Mouse (Mus musculus) MEL (cell line): ENCODE results near the gene Eva1c. TPM values are rescaled to one million over a fixed set of nuclear protein-coding genes. Genes with fewer than 3 reads are reported as not detected.

ENCODE experiments used
- DNase-seq: peaks from one replicate; pipeline ENCODE4 v3.0.0; 2011; ENCODE audit warnings: low read depth, low spot score
- H3K27ac ChIP-seq: 2 replicates; pipeline ENCODE4 v1.5.1; 2012; ENCODE audit warnings: low read depth, mild to moderate bottlenecking, control low read depth, low read length, moderate library complexity; ENCODE audit not compliant: control insufficient read depth
- H3K27me3 ChIP-seq, 2 experiments: fragments of 150-350 bp in 1 of 2; sonication (generic) in 1 of 2; 2 replicates each; pipeline ENCODE4 v1.6.1; 2012; ENCODE audit warnings: low read length in 2 of 2, mild to moderate bottlenecking in 2 of 2, improper control_type of control experiment in 1 of 2, moderate library complexity in 1 of 2; ENCODE audit not compliant: insufficient read depth in 2 of 2, control insufficient read depth in 1 of 2
- H3K36me3 ChIP-seq, 2 experiments: 2 replicates each; pipeline ENCODE4 v1.6.1; 2012 to 2014; ENCODE audit warnings: low read length in 2 of 2, improper control_type of control experiment in 1 of 2, inconsistent platforms in 1 of 2, mild to moderate bottlenecking in 1 of 2; ENCODE audit not compliant: insufficient read depth in 2 of 2, control insufficient read depth in 1 of 2
- H3K4me1 ChIP-seq, 2 experiments: fragments of 150-350 bp in 1 of 2; sonication (generic) in 1 of 2; 2 replicates each; pipeline ENCODE4 v1.6.1; 2012; ENCODE audit warnings: low read length in 2 of 2, improper control_type of control experiment in 1 of 2, mild to moderate bottlenecking in 1 of 2; ENCODE audit not compliant: insufficient read depth in 2 of 2, control insufficient read depth in 1 of 2
- H3K4me3 ChIP-seq, 2 experiments: fragments of 150-350 bp in 1 of 2; sonication (generic) in 1 of 2; 2 replicates each; pipeline ENCODE4 v1.5.1; 2012; ENCODE audit warnings: low read depth in 2 of 2, low read length in 2 of 2, mild to moderate bottlenecking in 2 of 2, moderate library complexity in 2 of 2, control low read depth in 1 of 2, improper control_type of control experiment in 1 of 2; ENCODE audit not compliant: control insufficient read depth in 1 of 2, insufficient read depth in 1 of 2
- H3K79me2 ChIP-seq: 2 replicates; pipeline ENCODE4 v1.6.1; 2012; ENCODE audit warnings: mild to moderate bottlenecking, low read length, moderate library complexity; ENCODE audit not compliant: control insufficient read depth, poor library complexity, insufficient read depth
- H3K9ac ChIP-seq: 2 replicates; pipeline ENCODE4 v1.6.1; 2012; ENCODE audit warnings: low read depth, mild to moderate bottlenecking, control low read depth, low read length, moderate library complexity; ENCODE audit not compliant: control insufficient read depth, poor library complexity, severe bottlenecking
- H3K9me3 ChIP-seq: fragments of 150-350 bp; sonication (generic); replicated peaks from 2 replicates; pipeline ENCODE4 v1.6.1; 2012; ENCODE audit warnings: mild to moderate bottlenecking, low read length, improper control_type of control experiment, moderate library complexity; ENCODE audit not compliant: insufficient read depth
- CHD2 ChIP-seq: IDR thresholded peaks from 2 replicates; pipeline ENCODE4 v1.6.1; 2011; ENCODE audit warnings: low read length, improper control_type of control experiment
- CTCF ChIP-seq, 3 experiments: IDR thresholded peaks in 2 of 3; conservative IDR thresholded peaks in 1 of 3; 2 replicates each; pipeline ENCODE4 v1.5.1; 2011 to 2012; ENCODE audit warnings: low read length in 3 of 3, low read depth in 2 of 3, mild to moderate bottlenecking in 2 of 3, improper control_type of control experiment in 1 of 3, inconsistent platforms in 1 of 3, mixed read lengths in 1 of 3, moderate library complexity in 1 of 3; ENCODE audit not compliant: control insufficient read depth in 1 of 3, insufficient read depth in 1 of 3, poor library complexity in 1 of 3, severe bottlenecking in 1 of 3
- E2F4 ChIP-seq: IDR thresholded peaks from 2 replicates; pipeline ENCODE4 v1.6.1; 2011; ENCODE audit warnings: low read depth, low read length, improper control_type of control experiment, borderline replicate concordance
- EP300 ChIP-seq, 2 experiments: IDR thresholded peaks; 2 replicates each; pipeline ENCODE4 v1.6.1; 2011; ENCODE audit warnings: improper control_type of control experiment in 2 of 2, low read length in 2 of 2, low read depth in 1 of 2, mild to moderate bottlenecking in 1 of 2
- ETS1 ChIP-seq: IDR thresholded peaks from 2 replicates; pipeline ENCODE4 v1.6.1; 2012; ENCODE audit warnings: low read depth, mild to moderate bottlenecking, inconsistent platforms, low read length, improper control_type of control experiment, moderate library complexity
- GATA1 ChIP-seq: IDR thresholded peaks from 2 replicates; pipeline ENCODE4 v1.6.1; 2011; ENCODE audit warnings: low read depth, low read length, improper control_type of control experiment
- MAFK ChIP-seq: IDR thresholded peaks from 2 replicates; pipeline ENCODE4 v1.6.1; 2011; ENCODE audit warnings: low read depth, mild to moderate bottlenecking, low read length, improper control_type of control experiment, borderline replicate concordance
- MAX ChIP-seq: IDR thresholded peaks from 2 replicates; pipeline ENCODE4 v1.6.1; 2011; ENCODE audit warnings: low read length, improper control_type of control experiment
- MAZ ChIP-seq: IDR thresholded peaks from 2 replicates; pipeline ENCODE4 v1.6.1; 2012; ENCODE audit warnings: low read depth, mild to moderate bottlenecking, inconsistent platforms, low read length, improper control_type of control experiment
- MEF2A ChIP-seq: IDR thresholded peaks from 2 replicates; pipeline ENCODE4 v1.6.1; 2014; ENCODE audit warnings: low read depth, mild to moderate bottlenecking, inconsistent platforms, low read length, improper control_type of control experiment; ENCODE audit not compliant: poor library complexity, insufficient replicate concordance, severe bottlenecking; ENCODE audit errors: extremely low read depth
- MXI1 ChIP-seq: IDR thresholded peaks from 2 replicates; pipeline ENCODE4 v1.6.1; 2011; ENCODE audit warnings: mild to moderate bottlenecking, low read depth, low read length, improper control_type of control experiment
- MYC ChIP-seq: IDR thresholded peaks from 2 replicates; pipeline ENCODE4 v1.6.1; 2011; ENCODE audit warnings: low read depth, mild to moderate bottlenecking, low read length, improper control_type of control experiment, moderate library complexity
- NRF1 ChIP-seq: IDR thresholded peaks from 2 replicates; pipeline ENCODE4 v1.6.1; 2014; ENCODE audit warnings: low read depth, mild to moderate bottlenecking, inconsistent platforms, low read length, improper control_type of control experiment, moderate library complexity; ENCODE audit not compliant: poor library complexity, insufficient read depth, severe bottlenecking
- POLR2A ChIP-seq, 2 experiments: IDR thresholded peaks; 2 replicates each; pipeline ENCODE4 v1.6.1; 2011 to 2012; ENCODE audit warnings: low read length in 2 of 2, mild to moderate bottlenecking in 2 of 2, control low read depth in 1 of 2, improper control_type of control experiment in 1 of 2, low read depth in 1 of 2, moderate library complexity in 1 of 2; ENCODE audit not compliant: control insufficient read depth in 1 of 2, insufficient read depth in 1 of 2, poor library complexity in 1 of 2
- POLR2AphosphoS2 ChIP-seq: IDR thresholded peaks from 2 replicates; pipeline ENCODE4 v1.6.1; 2011; ENCODE audit warnings: low read length, improper control_type of control experiment
- POLR2AphosphoS5 ChIP-seq: IDR thresholded peaks from 2 replicates; pipeline ENCODE4 v1.6.1; 2012; ENCODE audit warnings: low read depth, borderline replicate concordance, mild to moderate bottlenecking, inconsistent platforms, low read length, moderate library complexity, mixed read lengths
- RAD21 ChIP-seq: IDR thresholded peaks from 2 replicates; pipeline ENCODE4 v1.6.1; 2011; ENCODE audit warnings: mild to moderate bottlenecking, low read depth, low read length, improper control_type of control experiment
- RCOR1 ChIP-seq: IDR thresholded peaks from 2 replicates; pipeline ENCODE4 v1.6.1; 2012; ENCODE audit warnings: low read depth, mild to moderate bottlenecking, inconsistent platforms, low read length, improper control_type of control experiment
- TAL1 ChIP-seq: IDR thresholded peaks from 2 replicates; pipeline ENCODE4 v1.6.1; 2012; ENCODE audit warnings: mild to moderate bottlenecking, inconsistent platforms, low read length, moderate library complexity, mixed read lengths
- TBP ChIP-seq: IDR thresholded peaks from 2 replicates; pipeline ENCODE4 v1.8.0; 2011; ENCODE audit warnings: low read depth, low read length, improper control_type of control experiment
- UBTF ChIP-seq: IDR thresholded peaks from 2 replicates; pipeline ENCODE4 v1.6.1; 2012; ENCODE audit warnings: low read depth, mild to moderate bottlenecking, inconsistent platforms, low read length, improper control_type of control experiment, moderate library complexity, borderline replicate concordance; ENCODE audit not compliant: insufficient read depth
- USF1 ChIP-seq: IDR thresholded peaks from 2 replicates; pipeline ENCODE4 v1.6.1; 2014; ENCODE audit warnings: low read depth, mild to moderate bottlenecking, inconsistent platforms, low read length, improper control_type of control experiment, moderate library complexity
- ZC3H11A ChIP-seq: IDR thresholded peaks from 2 replicates; pipeline ENCODE4 v1.6.1; 2012; ENCODE audit warnings: low read depth, mild to moderate bottlenecking, inconsistent platforms, low read length, improper control_type of control experiment
- ZKSCAN1 ChIP-seq: IDR thresholded peaks from 2 replicates; pipeline ENCODE4 v1.6.1; 2012; ENCODE audit warnings: low read depth, mild to moderate bottlenecking, inconsistent platforms, low read length, improper control_type of control experiment, moderate library complexity
- polyA plus RNA-seq, 2 experiments: library from polyadenylated mRNA; stranded (reverse) in 1 of 2; unstranded in 1 of 2; fragments of >175 nt in 1 of 2; fragments of >200 nt in 1 of 2; gene quantifications; 2 replicates each; pipeline versions ENCODE4 v1.2.1 to v1.2.4; 2012; ENCODE audit warnings: low replicate concordance in 2 of 2, low read depth in 1 of 2; ENCODE audit not compliant: insufficient read length in 2 of 2, insufficient read depth in 1 of 2, missing spikeins in 1 of 2
- total RNA-seq: library from RNA; depleted of rRNA; stranded (reverse); fragments of 300-350 nt; gene quantifications from 2 replicates; pipeline ENCODE4 v1.2.3, GENCODE M21; 2012

Gene Eva1c
- total and polyA plus RNA-seq, 3 experiments = 0.06 TPM; not detected in 2

DNA sequence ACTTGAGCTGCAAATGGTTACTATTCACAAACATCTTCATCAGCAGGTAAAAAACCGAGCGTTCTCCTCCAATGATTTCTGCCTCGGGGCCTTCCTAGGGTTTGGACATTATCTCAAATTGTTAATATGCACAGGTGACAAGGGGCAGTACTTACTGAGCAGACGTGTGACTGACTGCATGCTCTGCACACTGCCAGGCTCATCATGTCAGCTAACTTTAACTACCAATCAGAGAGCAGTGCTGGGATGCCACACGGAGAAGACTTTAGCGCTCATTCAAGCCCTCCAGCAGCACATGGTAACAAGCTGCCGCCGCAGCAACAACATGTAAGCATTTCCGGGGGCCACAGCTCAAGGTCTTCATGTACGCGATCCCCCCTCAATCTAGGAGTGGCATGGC lies 43.2 kb upstream of the Eva1c start:
- Histone ChIP-seq H3K4me3 (no peak overlapping the region), H3K9ac (no peak overlapping the region), H3K79me2 (no peaks in the 10 kb centered on the region), H3K4me1 (no peaks in the 10 kb centered on the region), H3K27ac (no peak overlapping the region)
- no peak for DNase-seq
- TF ChIP-seq MAX = no peak
- no peak for TF ChIP-seq POLR2AphosphoS5
- TF ChIP-seq, all 39 proteins: peak for 0
- no peaks in the 10 kb centered on the region for H3K9me3 ChIP-seq
- no peaks in the 10 kb centered on the region for H3K27me3 ChIP-seq
- peaks cover 0 to 8% of the 10 kb centered on the region in 2 experiments; a peak in 2 of 4 replicates for H3K36me3 ChIP-seq

DNA sequence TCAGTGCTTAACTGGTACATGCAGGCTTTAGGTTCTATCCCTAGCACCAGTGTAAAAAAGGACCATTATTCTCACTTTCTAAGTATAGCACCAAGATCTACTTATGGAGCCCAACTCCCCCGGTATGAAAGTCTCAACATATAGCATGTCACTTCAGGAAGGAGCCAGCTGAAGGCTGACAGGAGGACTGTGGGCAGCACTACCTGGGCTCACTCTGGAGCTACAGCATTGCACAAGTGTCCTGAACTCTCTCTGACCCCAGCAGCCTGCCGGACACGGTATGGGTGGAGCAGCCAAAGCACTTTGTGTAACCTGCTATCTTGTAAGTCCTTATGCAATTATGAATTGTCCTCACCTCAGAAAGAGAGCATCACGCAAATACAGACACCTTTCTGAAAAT lies 41.3 kb upstream of the Eva1c start:
- no peak for TF ChIP-seq MAZ
- TF ChIP-seq CHD2 = no peak
- no peak for TF ChIP-seq GATA1
- TF ChIP-seq MAFK = no peak
- no peak for TF ChIP-seq POLR2A (IDR thresholded peaks at IDR 0.05; ENCODE audit: control insufficient read depth in 1 of 2, insufficient read depth in 1 of 2, low read depth in 1 of 2, low read length in 2 of 2, poor library complexity in 1 of 2)
- TF ChIP-seq CTCF (IDR thresholded peaks at IDR 0.05 in 2 of 3, conservative IDR thresholded peaks at IDR 0.05 in 1 of 3; ENCODE audit: control insufficient read depth in 1 of 3, insufficient read depth in 1 of 3, low read depth in 2 of 3, low read length in 3 of 3, poor library complexity in 1 of 3, severe bottlenecking in 1 of 3) = no peak
- no peak for TF ChIP-seq ZKSCAN1
- no peak for TF ChIP-seq ETS1
- TF ChIP-seq E2F4 = no peak
- no peak for TF ChIP-seq USF1
- TF ChIP-seq EP300 (IDR thresholded peaks at IDR 0.05; ENCODE audit: low read depth in 1 of 2, low read length in 2 of 2) = no peak
- TF ChIP-seq RCOR1 = no peak
- TF ChIP-seq TAL1 = no peak
- TF ChIP-seq POLR2AphosphoS5 = no peak
- H3K36me3 ChIP-seq = peaks cover 0 to 9% of the 10 kb centered on the region in 2 experiments; a peak in 2 of 4 replicates

DNA sequence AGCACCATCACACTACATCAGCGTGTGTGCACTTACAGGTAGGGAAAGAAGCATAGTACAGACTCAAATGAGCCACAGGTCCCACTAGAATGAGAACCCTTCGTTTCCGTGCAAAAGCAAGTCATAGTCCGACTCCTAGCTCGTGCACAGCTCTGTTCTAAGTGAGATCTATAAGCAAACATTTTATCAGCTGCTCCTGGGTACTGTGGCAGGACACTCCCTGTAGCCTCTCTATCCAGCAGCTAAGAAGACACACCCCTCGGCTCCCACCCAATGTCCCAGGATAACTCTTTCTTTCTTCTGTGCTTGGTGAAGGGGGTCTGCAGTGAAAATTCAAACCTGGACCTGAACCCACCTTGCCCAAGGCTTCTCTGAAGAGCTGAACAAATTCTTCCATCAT lies 37.9 kb upstream of the Eva1c start:
- no peak for TF ChIP-seq CHD2
- TF ChIP-seq TBP = no peak
- TF ChIP-seq E2F4 = no peak
- no peak for TF ChIP-seq RAD21
- TF ChIP-seq ZC3H11A = no peak
- TF ChIP-seq ZKSCAN1 = no peak
- TF ChIP-seq NRF1 = no peak
- no peak for TF ChIP-seq MEF2A
- TF ChIP-seq MYC = no peak
- no peak for TF ChIP-seq MXI1
- TF ChIP-seq ETS1 = no peak
- no peak for TF ChIP-seq POLR2A (IDR thresholded peaks at IDR 0.05; ENCODE audit: control insufficient read depth in 1 of 2, insufficient read depth in 1 of 2, low read depth in 1 of 2, low read length in 2 of 2, poor library complexity in 1 of 2)
- no peak for TF ChIP-seq MAX
- no peak for TF ChIP-seq EP300 (IDR thresholded peaks at IDR 0.05; ENCODE audit: low read depth in 1 of 2, low read length in 2 of 2)
- no peak for TF ChIP-seq RCOR1
- TF ChIP-seq UBTF = no peak
- TF ChIP-seq POLR2AphosphoS2 = no peak
- no peak for TF ChIP-seq MAFK
- TF ChIP-seq MAZ = no peak
- Histone ChIP-seq H3K79me2 (no peaks in the 10 kb centered on the region), H3K9me3 (no peaks in the 10 kb centered on the region), H3K27ac (no peak overlapping the region), H3K36me3 (peaks cover 0 to 12% of the 10 kb centered on the region in 2 experiments; a peak in 2 of 4 replicates), H3K9ac (no peak overlapping the region), H3K27me3 (no peaks in the 10 kb centered on the region), H3K4me3 (no peak overlapping the region), H3K4me1 (no peaks in the 10 kb centered on the region)
- no peak for DNase-seq

More for the DNA sequence above, 41.3 kb upstream of the Eva1c start:
- no peak for DNase-seq
- H3K9ac ChIP-seq = no peak overlapping the region
- no peaks in the 10 kb centered on the region for H3K27me3 ChIP-seq
- H3K4me3 ChIP-seq = no peak overlapping the region
- no peak overlapping the region for H3K27ac ChIP-seq
- H3K4me1 ChIP-seq = no peaks in the 10 kb centered on the region
- H3K79me2 ChIP-seq = no peaks in the 10 kb centered on the region
- H3K9me3 ChIP-seq = no peaks in the 10 kb centered on the region
